Mouse (Mus musculus): Measurements from ENCODE around the gene Acta2. TPM values are rescaled to one million over a fixed set of nuclear protein-coding genes. Genes with fewer than 3 reads are reported as not detected.

The Acta2 gene
- polyA plus RNA-seq (2012; ENCODE audit: insufficient read depth, insufficient read length, low replicate concordance, missing spikeins), result not detected in 2 replicates

- no peak within 1 kb of the TSS for H3K27ac ChIP-seq (ENCODE audit: insufficient read depth, low read depth, low read length)
- TF ChIP-seq CTCF (IDR thresholded peaks at IDR 0.05; ENCODE audit: insufficient read depth, low read depth, low read length), result no peak
- TF ChIP-seq POLR2A (IDR thresholded peaks at IDR 0.05; ENCODE audit: insufficient read depth, low read depth, low read length), result no peak
- WGBS, result 58% methylated on average over 16 of the region's 16 CpGs
- H3K4me3 ChIP-seq (ENCODE audit: insufficient read depth, low read depth, low read length), result no peak within 1 kb of the TSS
- peaks cover 2% of the 10 kb centered on the region; the same call in 1 of the 2 replicates for H3K4me1 ChIP-seq (ENCODE audit: control insufficient read depth, insufficient read depth, low read length)
Observed at GRCm38 (mm10) chr19:34254880-34255681, at the start of gene Acta2. TSS of gene Acta2 (minus strand) at chr19:34255590.

- Histone ChIP-seq H3K27ac (ENCODE audit: insufficient read depth, low read depth, low read length) (no peak overlapping the region), H3K4me3 (ENCODE audit: insufficient read depth, low read depth, low read length) (no peak overlapping the region), H3K4me1 (ENCODE audit: control insufficient read depth, insufficient read depth, low read length) (no peaks in the 10 kb centered on the region)
- no peak for TF ChIP-seq CTCF (IDR thresholded peaks at IDR 0.05; ENCODE audit: insufficient read depth, low read depth, low read length)
Observed at GRCm38 (mm10) chr19:34304917-34305316, 49.5 kb upstream of the Acta2 start.

GRCm38 (mm10) chr19:34300430-34300829 lies 45.0 kb upstream of the Acta2 start:
- TF ChIP-seq CTCF (IDR thresholded peaks at IDR 0.05; ENCODE audit: insufficient read depth, low read depth, low read length) (no peak), POLR2A (IDR thresholded peaks at IDR 0.05; ENCODE audit: insufficient read depth, low read depth, low read length) (no peak)
- 82% methylated on average over 2 of the region's 2 CpGs for WGBS

DNA sequence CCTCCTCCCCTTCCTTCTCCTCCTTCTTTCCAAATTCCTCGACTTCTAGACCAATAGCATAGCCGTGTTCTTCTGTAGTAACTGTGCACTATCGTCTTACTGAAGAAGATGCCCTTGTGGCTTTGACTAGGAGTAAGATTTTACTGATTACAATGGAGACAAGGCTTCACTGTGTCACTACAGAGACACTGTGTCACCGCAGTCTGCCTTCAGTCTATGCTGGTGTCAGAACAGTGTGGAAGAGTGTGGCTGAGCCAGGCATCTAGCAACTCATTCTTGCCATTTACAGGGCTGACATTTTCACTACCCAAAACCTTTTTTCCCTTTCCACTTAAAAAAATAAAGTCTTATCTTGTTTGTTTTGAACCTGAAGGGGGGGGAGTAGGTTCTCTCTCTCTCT lies 43.8 kb upstream of the Acta2 start:
- H3K4me1 ChIP-seq (ENCODE audit: control insufficient read depth, insufficient read depth, low read length), result no peaks in the 10 kb centered on the region
- WGBS, result 77% methylated on average over 4 of the region's 4 CpGs
- H3K4me3 ChIP-seq (ENCODE audit: insufficient read depth, low read depth, low read length), result no peak overlapping the region
- H3K27ac ChIP-seq (ENCODE audit: insufficient read depth, low read depth, low read length), result no peak overlapping the region
- TF ChIP-seq CTCF (IDR thresholded peaks at IDR 0.05; ENCODE audit: insufficient read depth, low read depth, low read length) (no peak), POLR2A (IDR thresholded peaks at IDR 0.05; ENCODE audit: insufficient read depth, low read depth, low read length) (no peak)

More at GRCm38 (mm10) chr19:34300430-34300829, 45.0 kb upstream of the Acta2 start:
- H3K27ac ChIP-seq (ENCODE audit: insufficient read depth, low read depth, low read length), result no peak overlapping the region
- H3K4me1 ChIP-seq (ENCODE audit: control insufficient read depth, insufficient read depth, low read length), result no peaks in the 10 kb centered on the region
- H3K4me3 ChIP-seq (ENCODE audit: insufficient read depth, low read depth, low read length), result no peak overlapping the region

GRCm38 (mm10) chr19:34298531-34298930 lies 43.1 kb upstream of the Acta2 start:
- H3K4me3 ChIP-seq (ENCODE audit: insufficient read depth, low read depth, low read length), result no peak overlapping the region
- TF ChIP-seq POLR2A (IDR thresholded peaks at IDR 0.05; ENCODE audit: insufficient read depth, low read depth, low read length) (no peak), CTCF (IDR thresholded peaks at IDR 0.05; ENCODE audit: insufficient read depth, low read depth, low read length) (no peak)
- 79% methylated on average over 1 of the region's 1 CpGs for WGBS
- H3K27ac ChIP-seq (ENCODE audit: insufficient read depth, low read depth, low read length), result no peak overlapping the region
- H3K4me1 ChIP-seq (ENCODE audit: control insufficient read depth, insufficient read depth, low read length), result no peaks in the 10 kb centered on the region

- H3K4me3 ChIP-seq (ENCODE audit: insufficient read depth, low read depth, low read length), result no peak overlapping the region
- H3K27ac ChIP-seq (ENCODE audit: insufficient read depth, low read depth, low read length), result no peak overlapping the region
- H3K4me1 ChIP-seq (ENCODE audit: control insufficient read depth, insufficient read depth, low read length), result peaks cover 5% of the 10 kb centered on the region; the same call in 1 of the 2 replicates
- no peak for TF ChIP-seq CTCF (IDR thresholded peaks at IDR 0.05; ENCODE audit: insufficient read depth, low read depth, low read length)
- no peak for TF ChIP-seq POLR2A (IDR thresholded peaks at IDR 0.05; ENCODE audit: insufficient read depth, low read depth, low read length)
- 83% methylated on average over 6 of the region's 6 CpGs for WGBS
Observed at GRCm38 (mm10) chr19:34295442-34295841, 40.1 kb upstream of the Acta2 start.

- no peak overlapping the region for H3K27ac ChIP-seq (ENCODE audit: insufficient read depth, low read depth, low read length)
- TF ChIP-seq POLR2A (IDR thresholded peaks at IDR 0.05; ENCODE audit: insufficient read depth, low read depth, low read length) (no peak), CTCF (IDR thresholded peaks at IDR 0.05; ENCODE audit: insufficient read depth, low read depth, low read length) (no peak)
Observed at GRCm38 (mm10) chr19:34293376-34293947, 38.1 kb upstream of the Acta2 start.

GRCm38 (mm10) chr19:34292701-34293100 lies 37.3 kb upstream of the Acta2 start:
- TF ChIP-seq CTCF (IDR thresholded peaks at IDR 0.05; ENCODE audit: insufficient read depth, low read depth, low read length), result no peak
- no peak for TF ChIP-seq POLR2A (IDR thresholded peaks at IDR 0.05; ENCODE audit: insufficient read depth, low read depth, low read length)
- no peak overlapping the region for H3K4me3 ChIP-seq (ENCODE audit: insufficient read depth, low read depth, low read length)
- no peak overlapping the region for H3K27ac ChIP-seq (ENCODE audit: insufficient read depth, low read depth, low read length)
- WGBS, result 90% methylated on average over 2 of the region's 2 CpGs
- H3K4me1 ChIP-seq (ENCODE audit: control insufficient read depth, insufficient read depth, low read length), result peaks cover 6% of the 10 kb centered on the region; the same call in 1 of the 2 replicates

More at GRCm38 (mm10) chr19:34293376-34293947, 38.1 kb upstream of the Acta2 start:
- WGBS, result 88% methylated on average over 3 of the region's 3 CpGs
- Histone ChIP-seq H3K4me1 (ENCODE audit: control insufficient read depth, insufficient read depth, low read length) (peaks cover 6% of the 10 kb centered on the region; the same call in 1 of the 2 replicates), H3K4me3 (ENCODE audit: insufficient read depth, low read depth, low read length) (no peak overlapping the region)

DNA sequence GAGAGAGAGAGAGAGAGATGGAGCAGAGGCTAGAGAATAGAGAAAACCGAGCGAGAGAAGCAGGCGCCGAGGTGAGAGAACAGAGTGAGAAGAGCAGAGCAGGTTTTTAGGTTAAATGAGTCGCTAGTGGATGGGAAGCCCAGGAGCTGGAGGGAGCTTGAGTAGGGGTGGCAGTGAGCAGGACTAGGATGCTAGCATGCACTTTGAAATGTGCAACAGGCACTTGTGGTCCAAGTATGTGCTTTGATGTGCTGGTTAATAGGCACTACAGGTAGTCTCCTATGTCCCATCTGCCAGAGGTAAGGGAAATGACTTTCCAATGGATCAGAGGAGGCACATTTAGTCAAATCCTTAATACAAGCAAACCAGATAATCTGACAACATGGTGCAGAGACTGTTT lies 36.6 kb upstream of the Acta2 start:
- WGBS, result 69% methylated on average over 5 of the region's 5 CpGs
- Histone ChIP-seq H3K4me3 (ENCODE audit: insufficient read depth, low read depth, low read length) (no peak overlapping the region), H3K4me1 (ENCODE audit: control insufficient read depth, insufficient read depth, low read length) (peaks cover 6% of the 10 kb centered on the region; the same call in 1 of the 2 replicates), H3K27ac (ENCODE audit: insufficient read depth, low read depth, low read length) (no peak overlapping the region)
- TF ChIP-seq POLR2A (IDR thresholded peaks at IDR 0.05; ENCODE audit: insufficient read depth, low read depth, low read length), result no peak
- TF ChIP-seq CTCF (IDR thresholded peaks at IDR 0.05; ENCODE audit: insufficient read depth, low read depth, low read length), result no peak

All from olfactory bulb, adult 2 months (tissue).